Mouse (Mus musculus) left cerebral cortex, adult 11 months (tissue): Measurements from ENCODE around the gene Kirrel3.

ENCODE experiments used
- DNase-seq: peaks from one replicate; pipeline ENCODE4 v3.0.0; 2022; ENCODE audit warnings: low spot score

The Kirrel3 gene

DNA sequence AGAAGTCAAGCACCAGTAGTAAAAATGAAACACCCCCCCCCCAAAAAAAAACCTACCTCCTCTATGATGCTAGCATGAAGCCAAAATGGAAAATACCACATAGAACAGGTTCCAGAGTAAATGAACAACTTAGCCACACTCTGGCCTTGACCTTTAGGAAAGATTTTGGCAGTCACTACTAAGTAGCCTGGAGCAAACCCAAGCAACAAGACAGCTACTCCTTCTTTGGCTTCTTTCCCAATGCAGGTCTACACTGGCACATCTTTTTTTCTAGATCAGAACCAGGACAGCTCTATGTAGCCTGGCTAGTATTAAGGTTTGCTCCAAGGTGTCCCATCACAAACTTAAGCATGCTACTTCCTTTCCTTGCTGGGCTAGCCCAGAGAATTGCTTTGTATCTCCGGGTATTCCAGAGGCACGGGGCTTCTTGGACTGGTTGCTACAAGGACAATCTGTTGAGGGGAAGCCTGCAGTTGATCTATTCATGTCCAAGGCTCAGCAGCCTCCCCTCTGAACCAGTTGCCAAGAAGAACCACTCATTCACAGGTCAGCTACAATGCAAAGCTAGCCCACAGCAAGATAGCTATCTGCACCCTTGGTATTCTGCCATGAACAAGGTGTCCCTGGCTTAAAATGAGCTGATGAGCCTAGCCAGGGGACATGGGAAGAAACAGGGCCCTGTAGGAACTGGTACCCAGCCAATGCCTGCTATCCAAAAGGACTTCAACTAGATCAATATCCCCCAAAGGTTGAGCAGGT is 573.1 kb downstream of the Kirrel3 start:
- DNase-seq, result no peak

DNA sequence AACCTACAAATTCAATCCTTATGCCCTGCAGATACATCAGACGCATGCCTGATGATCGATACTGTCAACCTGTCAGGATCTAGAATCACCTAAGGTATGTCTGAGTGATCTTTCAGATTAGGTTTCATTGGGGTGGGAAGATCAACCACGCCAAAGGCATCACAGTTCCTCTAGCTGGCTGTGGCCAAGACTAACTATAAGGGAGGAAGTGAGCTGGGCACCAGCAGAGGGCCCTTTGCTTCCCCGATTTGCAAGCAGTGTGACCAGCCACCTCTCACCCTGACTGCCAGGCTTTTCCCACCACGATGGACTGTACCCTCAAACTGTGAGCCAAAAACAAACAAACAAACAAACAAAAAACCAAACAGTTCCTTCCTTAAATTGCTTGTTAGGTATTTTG is 574.2 kb downstream of the Kirrel3 start:
- DNase-seq, result no peak

DNA sequence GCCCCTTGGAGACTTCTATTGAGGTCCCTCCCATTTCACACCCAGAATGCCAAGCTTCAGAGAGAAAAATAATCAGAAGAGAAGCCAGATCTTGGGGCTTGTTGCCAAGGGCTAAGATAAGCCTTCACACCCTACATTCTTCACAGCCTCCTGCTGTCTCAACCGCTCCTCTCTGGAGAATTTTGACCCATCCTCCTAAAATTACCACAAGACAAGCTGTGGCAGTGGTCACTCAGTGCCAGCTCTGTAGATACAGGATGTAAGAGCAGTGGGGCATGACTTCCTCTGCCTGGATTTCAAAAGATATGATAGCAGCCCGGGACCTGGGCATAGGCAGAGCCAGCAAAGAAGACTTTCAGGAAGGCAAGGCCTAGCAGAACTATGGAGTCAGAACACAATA is 575.8 kb downstream of the Kirrel3 start:
- DNase-seq, result no peak
